Mouse (Mus musculus): ENCODE data around the gene Lep. TPM values are rescaled to one million over a fixed set of nuclear protein-coding genes. Genes with fewer than 3 reads are reported as not detected.

The Lep gene
- total RNA-seq, 2 experiments from 2014 or later = 0.39 to 0.66 TPM

DNA sequence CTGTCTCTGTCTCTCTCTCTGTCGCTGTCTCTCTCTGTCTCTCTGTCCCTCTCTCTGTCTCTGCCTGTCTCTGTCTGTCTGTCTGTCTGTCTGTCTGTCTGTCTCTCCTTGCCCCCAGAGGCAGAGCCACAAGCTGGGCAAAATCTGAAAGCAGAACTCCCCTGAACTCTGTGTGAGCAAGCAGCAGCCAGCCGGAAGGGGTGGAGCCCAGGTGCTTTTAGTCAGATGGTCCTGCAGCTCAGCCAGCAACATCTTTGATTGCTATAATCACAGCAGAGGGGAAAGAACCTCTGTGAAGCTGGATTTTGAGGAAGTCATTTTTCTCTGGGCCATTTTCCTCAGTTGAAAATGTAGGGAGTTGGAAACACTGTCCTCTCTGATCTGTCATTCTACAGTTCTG is 19.8 kb upstream of the Lep start:
- intact Hi-C loops (cut with DNase I) = no loop called here

DNA sequence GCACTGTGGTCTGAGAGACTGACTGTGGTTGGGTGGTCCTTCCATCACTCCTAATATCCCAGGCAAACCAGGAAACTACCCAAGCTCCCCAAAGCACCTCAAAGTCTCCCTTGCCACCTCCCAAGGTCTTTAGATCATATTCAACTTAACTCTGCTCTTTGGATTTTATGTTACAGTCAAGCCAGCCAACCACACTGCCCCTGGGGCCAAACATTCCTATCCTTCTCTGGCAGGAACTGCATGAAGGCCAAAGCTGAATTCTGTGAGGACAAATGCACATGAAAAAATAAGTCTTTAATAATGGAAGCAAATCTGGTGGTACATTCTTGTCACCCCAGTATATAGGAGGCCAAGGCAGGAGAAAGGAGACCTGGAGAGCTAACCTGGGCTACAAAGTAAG is 16.0 kb upstream of the Lep start:
- DNase-seq = no peak

More for the DNA sequence above, 19.8 kb upstream of the Lep start:
- no peak for DNase-seq

DNA sequence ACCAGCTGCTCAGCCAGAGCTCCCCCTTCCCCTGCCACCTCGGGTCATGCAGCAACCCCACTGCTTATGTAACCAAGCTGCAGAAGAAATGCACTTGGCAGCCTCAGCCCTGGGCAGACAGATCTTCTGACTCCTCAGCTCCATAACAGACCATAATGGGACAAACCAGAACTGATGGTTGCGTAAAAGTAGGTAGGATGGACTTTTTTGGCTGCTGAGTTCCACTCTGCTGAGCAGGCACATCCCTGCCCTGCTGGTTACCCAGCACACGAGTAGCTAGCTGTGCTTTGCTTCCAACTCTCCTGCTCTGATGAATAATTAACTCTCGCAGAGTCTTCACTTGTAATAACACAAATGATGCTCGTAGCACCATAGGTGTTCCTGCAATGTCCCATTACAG is 10.1 kb upstream of the Lep start:
- DNase-seq = no peak
- intact Hi-C loops (cut with DNase I) = no loop called here

More for the DNA sequence above, 16.0 kb upstream of the Lep start:
- intact Hi-C loops (cut with DNase I) = no loop called here

DNA sequence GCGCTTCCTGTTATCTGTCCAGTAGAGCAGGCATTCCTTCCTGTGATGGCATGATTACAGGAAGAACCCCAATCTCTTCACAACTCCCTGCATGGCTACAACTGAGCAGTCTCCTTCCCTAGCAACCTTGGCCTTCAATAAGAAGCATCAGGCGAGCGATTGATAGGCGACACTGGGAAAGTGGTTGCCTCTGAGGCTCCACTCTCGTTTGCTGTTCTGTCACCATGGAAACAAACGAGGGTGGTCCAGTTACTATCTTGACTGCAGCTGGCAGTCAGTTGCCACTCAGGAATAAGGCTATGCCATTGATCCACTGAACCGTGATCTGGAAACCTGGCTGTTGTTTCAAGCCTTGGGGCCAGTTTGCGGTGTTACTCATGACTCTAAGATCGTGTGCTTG is 7.8 kb upstream of the Lep start:
- intact Hi-C loops (cut with DNase I) = no loop called here
- DNase-seq = no peak

DNA sequence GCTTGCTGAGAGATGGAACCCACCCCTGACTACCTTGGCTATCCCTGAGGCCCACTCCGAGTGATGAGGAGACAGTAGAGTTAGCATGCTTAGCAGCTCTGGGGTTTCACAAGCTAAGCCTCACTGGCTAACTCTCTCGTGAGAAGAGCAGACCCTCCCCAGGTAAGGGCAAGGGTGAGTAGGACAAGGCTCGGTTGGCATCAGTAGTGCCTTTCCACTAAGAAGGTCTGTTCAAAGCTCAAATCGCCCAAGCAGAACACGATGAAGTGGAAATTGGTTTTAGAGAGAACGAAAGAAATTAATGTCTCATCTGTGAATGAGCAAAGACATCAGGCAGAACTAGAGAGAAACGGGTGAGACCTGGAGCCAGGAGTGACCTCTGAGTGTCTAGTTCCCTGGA is 6.8 kb upstream of the Lep start:
- intact Hi-C loops (cut with DNase I) = no loop called here
- DNase-seq = no peak

DNA sequence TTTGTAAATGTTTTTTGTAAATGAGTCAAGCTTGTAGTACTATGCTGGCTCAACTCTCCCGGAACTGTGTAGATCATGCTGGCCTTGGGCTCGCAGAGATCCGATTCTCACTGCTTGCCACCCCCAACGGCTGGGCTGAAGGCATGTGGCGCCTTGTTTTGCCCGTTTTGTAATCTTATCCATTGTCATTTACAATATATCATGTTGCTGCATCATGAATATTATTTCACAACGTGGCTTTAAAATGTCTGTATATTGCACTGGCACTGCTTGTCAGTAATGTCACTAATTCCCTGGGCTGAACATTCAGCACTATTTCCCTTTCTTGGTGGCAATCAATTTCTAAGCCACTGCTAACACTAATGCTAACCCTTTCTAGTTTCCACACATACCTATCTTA is 3.6 kb upstream of the Lep start:
- DNase-seq = no peak
- intact Hi-C loops (cut with DNase I) = no loop called here

DNA sequence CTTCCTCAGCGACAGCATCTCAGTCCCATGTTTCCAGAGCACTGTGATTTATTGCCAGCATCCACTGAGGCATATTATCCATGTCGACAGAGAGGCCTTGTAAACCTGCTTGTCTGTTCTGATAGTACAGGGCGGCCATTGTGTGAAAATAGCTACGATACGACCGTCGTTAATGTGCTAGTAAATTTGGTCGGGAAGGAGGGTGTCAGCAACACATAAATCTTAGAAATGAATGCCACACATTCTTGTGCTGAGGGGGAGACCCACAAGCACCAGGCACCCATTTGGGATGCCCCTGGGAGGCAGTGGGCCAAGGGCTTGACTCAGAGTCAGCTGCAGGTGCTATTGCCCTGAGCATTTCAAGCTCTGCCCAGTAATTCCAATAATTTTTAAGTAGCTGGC is 6.4 kb downstream of the Lep start:
- intact Hi-C loops (cut with DNase I) = no loop called here
- DNase-seq = no peak

DNA sequence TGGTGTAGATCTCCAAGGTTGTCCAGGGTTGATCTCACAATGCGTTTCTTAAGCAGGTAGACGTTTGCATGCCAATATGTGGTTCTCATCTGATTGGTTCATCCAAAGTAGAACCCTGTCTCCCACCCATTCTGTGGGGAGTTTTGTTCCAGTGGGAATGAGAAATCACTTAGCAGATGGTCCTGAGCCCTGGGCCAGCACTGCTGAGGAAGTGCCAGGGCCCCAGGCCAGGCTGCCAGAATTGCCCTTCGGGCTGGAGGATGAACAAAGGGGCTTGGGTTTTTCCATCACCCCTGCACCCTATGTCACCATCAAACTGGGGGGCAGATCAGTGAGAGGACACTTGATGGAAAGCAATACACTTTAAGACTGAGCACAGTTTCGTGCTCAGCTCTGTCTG is 12.2 kb downstream of the Lep start:
- no peak for DNase-seq
- intact Hi-C loops (cut with DNase I) = no loop called here

DNA sequence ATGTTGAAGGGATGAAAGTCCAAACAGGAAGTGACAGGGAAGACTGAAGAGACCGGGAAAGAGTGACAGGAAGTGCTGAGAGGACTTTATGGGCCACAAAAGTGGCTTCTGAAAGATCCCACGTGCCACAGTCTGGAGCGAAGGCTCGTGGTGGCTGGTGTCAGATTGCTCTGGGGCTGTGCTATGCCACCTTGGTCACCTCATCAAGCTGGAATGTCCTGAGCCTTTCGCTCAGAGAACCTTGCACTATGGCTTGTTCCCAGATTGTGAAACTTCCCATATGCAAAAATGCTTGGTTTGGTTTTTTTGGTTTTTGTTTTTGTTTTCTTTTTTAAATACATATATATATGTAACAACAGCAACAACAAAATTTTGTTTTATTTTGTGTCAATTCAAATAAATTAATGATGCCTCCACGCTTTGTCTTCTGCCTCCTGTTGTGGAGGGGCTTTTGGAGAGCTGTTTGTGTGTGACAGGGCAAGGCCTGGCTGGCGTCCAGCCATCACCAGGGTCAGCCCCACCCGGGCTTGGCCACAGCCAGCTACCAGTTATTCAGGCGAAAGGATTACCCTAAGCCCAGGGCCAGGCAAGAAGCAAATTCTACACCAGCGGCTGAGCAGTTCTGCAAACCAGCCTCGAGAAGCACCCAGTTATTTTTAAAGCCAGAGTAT is 13.6 kb downstream of the Lep start:
- intact Hi-C loops (cut with DNase I) = no loop called here
- DNase-seq = no peak

DNA sequence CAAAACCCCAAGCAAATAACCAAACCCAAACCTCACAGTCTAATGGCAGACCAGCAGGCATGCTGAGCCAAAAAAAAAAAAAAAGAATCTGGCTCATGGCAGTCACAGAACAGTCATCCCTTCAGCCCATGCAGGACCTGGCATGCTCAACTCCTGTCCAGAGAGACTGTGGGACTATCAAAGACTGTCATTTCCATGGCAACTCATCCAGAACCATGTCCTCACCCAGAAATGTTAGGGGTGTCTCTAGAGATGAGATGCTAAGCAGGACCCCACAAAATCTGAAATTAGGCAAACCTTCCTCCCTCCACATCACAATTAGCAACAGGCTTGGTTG is 14.1 kb downstream of the Lep start:
- DNase-seq = no peak
- intact Hi-C loops (cut with DNase I) = no loop called here

DNA sequence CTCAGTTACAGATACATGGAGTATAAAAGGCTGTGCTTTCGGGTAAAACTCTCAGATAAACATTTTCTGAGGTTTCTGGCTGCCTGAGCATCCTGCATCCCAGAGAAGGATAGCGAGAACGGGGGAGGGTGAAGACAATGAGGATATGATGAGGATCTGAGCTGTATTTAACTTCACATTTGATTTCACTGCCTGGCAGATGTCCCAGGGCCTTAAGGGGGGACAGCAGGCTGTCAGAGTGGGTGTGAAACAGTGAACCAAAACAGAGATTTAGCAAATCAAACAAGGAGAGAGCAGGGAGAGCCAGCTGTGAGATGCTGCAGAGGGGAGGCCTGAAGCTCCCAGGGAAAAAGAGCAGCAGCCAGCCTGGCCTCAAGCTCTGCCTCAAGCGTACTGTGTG is 19.3 kb downstream of the Lep start:
- intact Hi-C loops (cut with DNase I) = no loop called here
- no peak for DNase-seq

DNA sequence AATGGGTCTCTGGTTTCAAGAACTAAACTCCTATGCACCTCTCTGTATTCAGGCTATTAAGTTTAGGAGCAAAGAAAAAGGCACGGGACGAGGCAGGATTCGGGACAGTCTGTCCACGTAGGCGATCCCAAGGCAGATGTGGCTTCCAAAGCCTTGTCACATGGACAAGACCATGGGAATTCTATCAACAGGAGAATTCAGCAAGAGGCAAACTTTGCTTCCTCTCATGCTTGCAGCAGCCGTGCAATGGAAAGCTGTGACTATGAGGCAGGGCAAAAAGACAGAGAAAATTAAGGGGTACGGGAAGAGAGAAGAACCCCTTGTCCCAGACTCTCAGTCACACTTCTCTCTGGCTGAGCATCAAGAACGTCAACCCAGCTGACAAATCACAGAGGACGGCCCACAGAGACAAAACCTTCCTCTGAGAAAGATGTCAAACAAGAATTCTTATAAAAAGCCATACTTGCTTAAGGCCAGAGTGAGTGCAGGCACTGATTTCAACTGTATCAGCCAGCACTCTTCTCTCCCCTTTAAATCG is 21.9 kb downstream of the Lep start:
- DNase-seq = no peak
- intact Hi-C loops (cut with DNase I) = no loop called here

DNA sequence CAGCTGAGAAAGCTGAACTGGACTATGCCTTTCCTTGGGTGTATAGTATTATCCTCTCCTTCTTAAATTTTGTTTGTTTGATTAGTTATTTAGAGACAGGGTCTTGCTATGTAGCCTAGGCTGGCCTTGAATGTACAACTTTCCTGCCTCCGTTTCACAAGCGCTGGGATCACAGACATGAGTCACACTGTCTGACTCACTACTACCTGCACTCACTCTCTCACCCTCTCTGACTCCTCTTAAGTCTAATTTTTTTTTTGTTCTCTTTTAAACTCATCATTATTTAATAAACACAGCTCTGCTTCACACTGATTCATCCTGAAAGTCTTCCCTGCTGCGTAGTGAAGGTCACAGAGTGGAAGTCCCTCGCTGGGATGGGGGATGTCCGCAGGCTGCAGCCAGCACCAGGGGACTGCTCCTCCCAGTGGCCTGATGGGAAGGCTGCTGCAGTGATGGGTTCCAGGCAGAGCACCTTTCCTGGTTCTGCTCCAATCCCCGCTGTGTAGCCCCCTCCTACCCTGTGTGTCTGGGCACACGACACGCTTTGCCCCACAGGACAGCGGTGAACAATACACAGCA is 22.8 kb downstream of the Lep start:
- intact Hi-C loops (cut with DNase I) = no loop called here
- no peak for DNase-seq

DNA sequence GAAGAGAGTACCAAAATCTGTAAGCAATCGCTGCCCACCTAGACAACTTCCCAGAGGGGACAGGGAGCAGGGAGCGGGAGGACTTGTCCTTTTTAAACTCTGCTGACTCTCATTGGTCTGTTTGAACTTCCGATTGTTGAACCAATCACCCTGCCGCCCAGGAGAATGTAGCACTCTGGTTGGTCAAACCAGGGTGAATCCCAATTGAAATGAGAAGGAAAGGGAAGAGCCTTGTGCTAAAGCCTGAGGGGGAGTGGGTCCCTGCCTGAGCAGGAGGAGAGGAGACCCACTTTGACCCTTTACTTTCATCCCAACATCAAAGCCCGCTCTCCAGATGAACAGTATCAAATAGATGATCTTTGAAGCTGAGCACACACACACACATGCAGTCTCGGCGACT is 24.4 kb downstream of the Lep start:
- no peak for DNase-seq
- intact Hi-C loops (cut with DNase I) = no loop called here

DNA sequence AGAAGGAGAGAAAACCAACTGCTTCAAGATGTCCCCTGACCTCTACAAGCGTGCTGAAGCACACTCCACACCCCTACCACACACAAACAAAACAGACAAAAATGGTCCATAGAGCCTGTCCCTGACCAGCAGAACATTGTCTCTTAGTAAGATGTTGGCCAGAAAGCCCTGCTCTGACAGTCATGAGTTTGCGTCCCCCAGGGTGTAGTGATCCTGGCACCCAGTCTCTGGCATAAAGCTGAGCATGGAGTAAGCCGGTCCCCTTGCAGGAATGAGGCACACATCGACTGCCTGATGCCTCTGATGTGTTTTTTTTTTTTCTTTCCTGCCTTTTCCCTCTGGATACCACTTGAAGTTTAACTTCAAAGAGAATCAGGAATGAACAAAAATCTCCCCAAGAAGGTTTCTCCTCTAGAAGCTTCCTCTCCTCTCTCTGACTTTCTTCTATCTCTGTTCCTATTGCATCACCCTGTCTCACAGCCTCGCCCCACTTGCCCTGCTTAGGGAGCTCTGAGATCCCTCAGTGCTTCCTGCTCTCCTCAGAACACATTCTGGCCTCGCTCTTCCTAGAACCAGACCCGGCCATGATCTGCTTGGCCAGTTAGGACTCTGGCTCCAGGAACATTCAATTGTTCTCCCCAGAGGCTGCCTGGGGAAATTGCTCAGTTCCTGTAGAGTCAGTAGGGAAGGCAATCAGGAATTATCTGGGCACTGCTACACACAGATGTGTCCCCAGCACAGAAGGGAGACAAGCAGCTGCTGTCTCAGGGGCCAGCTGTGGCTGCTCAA is 28.1 kb downstream of the Lep start:
- intact Hi-C loops (cut with DNase I) = no loop called here
- DNase-seq = peak; percentile 21 to 49

DNA sequence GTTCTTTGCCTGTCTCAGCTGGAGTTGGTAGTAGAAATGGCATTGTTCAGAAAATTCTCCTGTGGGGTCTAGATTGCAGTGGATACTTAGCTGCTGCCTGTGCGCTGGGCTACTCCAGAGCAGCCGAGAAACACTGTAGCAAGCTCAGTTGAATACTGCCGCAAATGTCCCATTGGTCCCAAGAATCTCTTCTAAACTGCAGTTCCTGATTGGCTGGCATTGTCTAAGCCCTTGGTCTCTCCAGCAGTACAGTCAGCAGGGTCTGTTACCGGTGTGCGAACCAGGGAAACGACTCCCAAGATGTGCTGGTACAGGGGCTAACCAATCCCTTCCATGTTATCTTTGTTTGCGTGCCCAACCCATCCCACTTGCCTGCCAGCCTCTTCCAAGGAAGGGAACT is 32.2 kb downstream of the Lep start:
- intact Hi-C loops (cut with DNase I) = no loop called here
- no peak for DNase-seq

DNA sequence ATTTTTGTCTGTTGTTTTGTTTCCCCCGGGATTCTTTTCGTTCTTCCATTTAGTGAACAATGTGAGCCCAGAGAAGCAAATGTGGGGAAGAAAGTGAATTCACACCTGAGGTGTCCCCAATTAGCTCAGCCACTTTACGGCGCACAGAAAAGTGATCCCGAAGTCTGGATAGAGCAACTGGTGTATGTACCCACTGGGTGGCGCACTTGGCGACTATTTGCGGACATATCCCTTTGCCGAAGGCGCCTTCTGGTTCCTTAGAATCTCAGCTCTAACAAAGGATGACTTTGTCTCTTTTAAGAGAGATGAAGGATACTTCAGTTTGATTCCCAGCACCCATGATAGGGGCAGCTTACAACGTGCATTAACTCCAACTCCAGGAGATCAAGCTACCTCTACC is 32.9 kb downstream of the Lep start:
- no peak for DNase-seq
- intact Hi-C loops (cut with DNase I) = loop anchor here (1.0 kb wide), 1 partner anchor 50 kb away; no protein-coding TSS in a partner anchor

DNA sequence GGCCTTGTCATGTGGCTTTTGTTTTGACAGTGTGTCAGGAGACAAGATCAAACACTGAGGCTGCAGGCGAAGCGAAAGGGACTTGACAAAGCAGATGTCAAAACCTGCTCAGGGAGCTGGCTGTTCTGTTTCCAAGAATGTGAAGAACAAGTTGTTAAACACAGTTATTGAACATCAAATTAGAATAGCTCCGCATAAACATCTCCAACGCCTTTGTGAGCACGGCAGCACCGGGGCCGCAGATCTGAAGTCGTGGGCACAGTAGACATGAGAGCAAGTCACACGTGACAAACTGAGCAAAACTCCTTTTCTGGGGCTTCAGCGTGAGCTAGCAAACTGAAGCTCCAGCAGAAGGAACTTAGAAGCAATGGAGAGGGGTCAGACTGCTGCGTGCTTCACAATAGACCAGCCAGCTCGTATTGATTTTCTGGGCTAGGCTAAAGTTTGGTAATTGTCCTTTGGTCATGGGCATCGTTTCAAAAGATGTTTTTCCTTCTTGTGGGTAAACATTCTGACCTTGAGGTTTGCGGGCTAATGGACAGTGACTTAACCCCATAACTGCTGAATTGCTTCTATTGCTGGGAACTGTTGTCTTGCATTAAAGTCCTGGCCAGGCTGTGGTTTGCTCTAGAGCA is 39.6 kb downstream of the Lep start:
- intact Hi-C loops (cut with DNase I) = no loop called here
- no peak for DNase-seq

DNA sequence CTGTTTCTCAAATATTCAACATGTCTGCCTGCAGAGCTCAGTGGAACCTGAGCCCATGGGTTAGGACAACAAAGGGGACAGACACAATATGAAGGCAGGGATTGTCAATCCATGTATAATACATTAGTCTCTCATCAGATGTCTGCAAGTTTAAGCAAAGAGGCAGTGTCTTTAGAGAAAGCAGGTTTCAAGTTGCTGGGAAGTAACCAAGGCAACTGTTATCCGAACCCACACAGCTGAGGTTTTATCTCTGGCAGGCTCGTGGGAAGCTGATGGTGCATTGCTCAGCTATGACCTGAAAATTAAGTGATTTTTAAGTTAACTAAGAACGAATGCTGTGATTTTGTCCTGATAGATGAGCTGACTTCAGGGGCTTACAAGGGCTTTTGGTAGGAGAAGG is 40.4 kb downstream of the Lep start:
- no peak for DNase-seq
- intact Hi-C loops (cut with DNase I) = no loop called here

DNA sequence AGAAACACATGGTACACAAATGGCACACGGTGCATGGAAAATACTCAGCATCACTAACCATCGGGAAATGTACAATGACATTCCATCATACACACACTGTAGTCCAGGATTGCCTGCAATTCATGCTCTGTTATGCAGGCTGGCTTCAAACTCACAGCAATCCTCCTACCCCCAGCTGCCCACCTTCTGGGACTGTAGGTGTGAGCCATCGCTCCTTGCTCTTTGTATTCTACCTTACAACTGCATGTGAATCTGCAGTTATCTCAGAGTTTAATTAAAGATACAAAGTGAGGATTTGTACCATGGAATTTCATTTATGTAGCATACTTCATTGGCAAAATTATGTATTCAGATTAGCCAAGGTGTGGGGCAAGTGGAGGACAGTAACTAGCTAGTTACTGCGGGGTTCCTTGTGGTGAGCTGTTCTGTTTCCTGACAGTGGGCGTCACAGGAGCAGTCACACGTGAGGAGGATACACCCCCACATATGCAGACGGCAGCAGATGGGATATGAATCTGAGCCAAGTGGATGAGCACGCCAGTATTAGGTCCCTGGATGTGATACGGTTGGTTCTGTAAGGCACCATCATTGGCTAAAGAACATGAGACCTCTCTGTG is 41.3 kb downstream of the Lep start:
- intact Hi-C loops (cut with DNase I) = no loop called here
- DNase-seq = no peak

DNA sequence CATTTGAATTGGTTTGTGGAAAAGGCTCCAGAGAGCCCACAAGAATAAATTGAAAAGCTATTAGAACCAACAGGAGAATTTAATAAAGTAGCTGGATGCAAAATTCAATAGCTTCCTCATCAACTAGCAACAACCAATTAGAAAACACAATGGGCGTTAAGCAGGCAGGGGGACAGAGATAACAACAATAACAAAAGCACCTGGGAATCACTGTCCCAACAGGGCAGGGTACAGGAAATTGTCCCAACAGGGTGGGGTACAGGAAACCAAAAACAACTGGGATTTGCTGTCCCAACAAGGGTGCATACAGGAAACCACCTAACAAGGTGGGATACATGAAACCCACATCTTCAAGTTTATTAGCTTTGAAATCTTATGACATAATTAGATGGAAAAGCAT is 48.4 kb downstream of the Lep start:
- intact Hi-C loops (cut with DNase I) = no loop called here
- DNase-seq = no peak
